Mouse (Mus musculus) layer of hippocampus, adult 6 months (tissue): Measurements from ENCODE around the gene Gpr161. TPM values are rescaled to one million over a fixed set of nuclear protein-coding genes. Genes with fewer than 3 reads are reported as not detected.

Experiments used
- long read RNA-seq, 2 experiments: library from polyadenylated mRNA; unstranded; transcript quantifications; one replicate each; pipeline ENCODE4 v2.0.0; 2019 to 2020
- polyA plus RNA-seq: library from polyadenylated mRNA; unstranded; fragments of <200 nt; fragmentation: Nextera tagmentation; gene quantifications from 2 replicates; pipeline ENCODE4 v1.2.3, GENCODE M21; 2021

Gpr161 gene
- polyA plus RNA-seq = 1.3 and 1.4 TPM in 2 replicates
- long read RNA-seq, experiment 1, partial matches to known transcripts = 0 of 7 reads
- long read RNA-seq, experiment 1, other reads (novel, unspliced or antisense) = 7 of 7 reads
- long read RNA-seq, experiment 2, partial matches to known transcripts = 1 of 7 reads
- long read RNA-seq, experiment 2, other reads (novel, unspliced or antisense) = 6 of 7 reads

DNA sequence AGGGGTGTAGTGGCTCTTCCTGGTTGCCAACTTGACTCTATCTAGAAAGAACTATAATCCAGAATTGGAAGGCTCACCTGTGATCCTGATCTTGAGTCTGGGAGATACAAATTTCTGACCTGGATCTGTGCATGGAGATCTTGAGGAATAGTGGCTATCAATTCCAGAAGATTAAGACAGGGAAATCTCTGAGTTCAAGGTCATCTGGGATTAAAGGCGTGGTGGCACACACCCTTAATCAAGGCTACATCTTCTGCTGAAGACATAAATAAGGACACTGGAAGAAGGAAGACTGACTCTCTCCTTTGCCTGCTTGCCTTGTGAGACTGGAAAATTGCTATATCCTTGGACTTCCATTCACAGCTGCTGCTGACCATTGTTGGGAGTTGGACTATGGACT is at the start of gene Gpr161:
Gene Gpr161 (plus strand): TSS at position 301 of the 400 bp plus-strand sequence.

Other genes starting within 250 kb of the Gpr161 start
- gene Tbx19, start 135.0 kb upstream of the Gpr161 start, polyA plus RNA-seq = not detected in 2 replicates
- gene Sft2d2, start 101.4 kb upstream of the Gpr161 start, polyA plus RNA-seq = 5.6 and 8.6 TPM in 2 replicates
- 100 and 101 TPM in 2 replicates for gene Tiprl, start 58.8 kb upstream of the Gpr161 start, polyA plus RNA-seq
- 16.2 and 19.6 TPM in 2 replicates for gene Dcaf6, start 164.7 kb downstream of the Gpr161 start, polyA plus RNA-seq
- gene Mpc2, start 164.8 kb downstream of the Gpr161 start, polyA plus RNA-seq = 499 and 524 TPM in 2 replicates
- 0.30 TPM in 1 of 2 replicates, not detected in the other for gene Adcy10, start 189.4 kb downstream of the Gpr161 start, polyA plus RNA-seq